Mouse (Mus musculus): ENCODE measurements around the gene Sbno2. TPM values are rescaled to one million over a fixed set of nuclear protein-coding genes. Genes with fewer than 3 reads are reported as not detected.
A peak's percentile ranks its signal among the peaks of the same experiment; 100 is the strongest.
"Not testable (repeated sequence)": the region's sequence is repeated elsewhere in the genome, so short reads cannot be mapped to it uniquely, and the experiment has no call there.

Sbno2 gene
- polyA plus RNA-seq, 1 experiment from 2014 or later, result 5.6 TPM

DNA sequence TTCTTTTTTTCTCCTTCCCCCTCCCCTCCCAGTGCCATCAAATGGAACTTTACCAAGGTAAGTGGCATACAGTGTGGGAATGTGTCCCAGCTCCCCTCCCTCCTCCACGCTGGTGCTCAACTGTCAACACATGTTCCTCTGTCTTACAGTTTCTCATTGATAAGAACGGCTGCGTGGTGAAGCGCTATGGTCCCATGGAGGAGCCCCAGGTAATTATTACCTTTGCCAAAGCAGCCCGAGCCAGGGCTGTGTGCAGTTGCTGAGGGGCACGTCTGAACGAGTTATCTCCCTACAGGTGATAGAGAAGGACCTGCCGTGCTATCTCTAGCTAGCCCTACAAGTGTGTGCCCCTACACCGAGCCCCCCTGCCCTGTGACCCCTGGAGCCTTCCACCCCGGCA is 49.5 kb downstream of the Sbno2 start:
- Histone ChIP-seq H3K36me3 (replicated peaks; ENCODE audit: control insufficient read depth, insufficient read depth, low read depth, low read length) (peaks cover 6% of the 10 kb centered on the region), H3K9ac (replicated peaks; ENCODE audit: low read length) (no peak overlapping the region), H3K4me2 (ENCODE audit: low read depth, low read length) (no peak overlapping the region), H3K4me1 (ENCODE audit: control insufficient read depth, insufficient read depth, low read length) (peaks cover 3% of the 10 kb centered on the region; the same call in 1 of the 2 replicates), H3K4me3 (ENCODE audit: low read depth, low read length) (no peak overlapping the region), H3K27ac (replicated peaks; ENCODE audit: low read depth, low read length) (no peak overlapping the region), H3K9me3 (replicated peaks; ENCODE audit: control insufficient read depth, low read length) (no peaks in the 10 kb centered on the region), H3K27me3 (ENCODE audit: control insufficient read depth, insufficient read depth, low read length) (no peaks in the 10 kb centered on the region)
- 77% methylated on average over 8 of the region's 10 CpGs for WGBS
- ATAC-seq (replicated peaks; ENCODE audit: insufficient number of reproducible peaks, low FRiP score, low TSS enrichment, low read depth) (no peak), DNase-seq (ENCODE audit: low spot score) (no peak)

DNA sequence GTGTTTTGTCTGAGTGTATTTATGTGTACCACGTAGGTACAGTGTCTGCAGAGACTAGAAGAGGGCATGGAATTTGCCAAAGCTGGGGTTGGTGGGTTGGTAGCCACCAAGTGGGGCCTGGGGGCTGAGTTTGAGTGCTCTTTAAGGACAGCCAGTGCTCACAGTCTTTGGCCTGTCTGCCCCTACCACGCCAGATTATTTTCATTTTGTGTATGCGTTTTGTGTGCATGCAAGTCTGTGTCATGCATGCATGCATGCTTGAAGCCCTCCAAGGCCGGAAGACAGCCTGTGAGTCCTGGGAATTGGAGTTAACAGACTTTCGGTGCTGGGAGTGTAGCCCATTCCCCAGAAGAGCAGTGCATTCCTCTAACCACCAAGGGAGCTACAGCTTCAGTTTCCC is 50.0 kb downstream of the Sbno2 start:
- Histone ChIP-seq H3K27me3 (ENCODE audit: control insufficient read depth, insufficient read depth, low read length) (no peaks in the 10 kb centered on the region), H3K4me3 (ENCODE audit: low read depth, low read length) (no peak overlapping the region; the same call in 1 of the 2 replicates), H3K4me1 (ENCODE audit: control insufficient read depth, insufficient read depth, low read length) (peaks cover 3% of the 10 kb centered on the region; the same call in 1 of the 2 replicates), H3K36me3 (replicated peaks; ENCODE audit: control insufficient read depth, insufficient read depth, low read depth, low read length) (peaks cover 6% of the 10 kb centered on the region), H3K4me2 (ENCODE audit: low read depth, low read length) (peak overlapping the region; percentile 61; the same call in 1 of the 2 replicates), H3K27ac (replicated peaks; ENCODE audit: low read depth, low read length) (no peak overlapping the region), H3K9ac (replicated peaks; ENCODE audit: low read length) (no peak overlapping the region; the same call in 1 of the 2 replicates), H3K9me3 (replicated peaks; ENCODE audit: control insufficient read depth, low read length) (no peaks in the 10 kb centered on the region)
- ATAC-seq (replicated peaks; ENCODE audit: insufficient number of reproducible peaks, low FRiP score, low TSS enrichment, low read depth), result no peak
- DNase-seq (ENCODE audit: low spot score), result no peak
- WGBS, result 80% methylated on average over 5 of the region's 5 CpGs

DNA sequence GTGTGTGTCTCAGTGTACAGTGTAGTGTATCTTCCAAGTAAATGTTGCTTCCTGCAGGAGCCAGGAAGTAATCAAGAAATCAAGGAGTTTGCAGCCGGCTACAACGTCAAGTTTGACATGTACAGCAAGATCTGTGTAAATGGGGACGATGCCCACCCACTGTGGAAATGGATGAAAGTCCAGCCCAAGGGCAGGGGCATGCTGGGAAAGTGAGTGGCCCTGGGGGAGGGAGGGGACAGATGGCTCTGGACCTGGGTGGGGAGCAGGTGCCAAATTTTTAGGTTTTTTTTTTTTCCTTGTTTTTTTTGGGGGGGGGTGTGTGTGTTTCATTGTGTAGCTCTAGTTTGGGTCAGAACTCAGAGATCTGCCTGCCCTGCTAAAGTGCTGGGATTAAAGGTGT is 50.5 kb downstream of the Sbno2 start:
- Histone ChIP-seq H3K4me3 (ENCODE audit: low read depth, low read length) (peak overlapping the region; percentile 65; the same call in 1 of the 2 replicates), H3K9ac (replicated peaks; ENCODE audit: low read length) (peak overlapping the region; percentile 23; the same call in 1 of the 2 replicates), H3K4me2 (ENCODE audit: low read depth, low read length) (peak overlapping the region; percentile 61)
- not testable (repeated sequence) for H3K27ac ChIP-seq (replicated peaks; ENCODE audit: low read depth, low read length); DNase-seq (ENCODE audit: low spot score); H3K36me3 ChIP-seq (replicated peaks; ENCODE audit: control insufficient read depth, insufficient read depth, low read depth, low read length); ATAC-seq (replicated peaks; ENCODE audit: insufficient number of reproducible peaks, low FRiP score, low TSS enrichment, low read depth); H3K4me1 ChIP-seq (ENCODE audit: control insufficient read depth, insufficient read depth, low read length); H3K9me3 ChIP-seq (replicated peaks; ENCODE audit: control insufficient read depth, low read length); H3K27me3 ChIP-seq (ENCODE audit: control insufficient read depth, insufficient read depth, low read length)
- WGBS, result 48% methylated on average over 3 of the region's 3 CpGs

DNA sequence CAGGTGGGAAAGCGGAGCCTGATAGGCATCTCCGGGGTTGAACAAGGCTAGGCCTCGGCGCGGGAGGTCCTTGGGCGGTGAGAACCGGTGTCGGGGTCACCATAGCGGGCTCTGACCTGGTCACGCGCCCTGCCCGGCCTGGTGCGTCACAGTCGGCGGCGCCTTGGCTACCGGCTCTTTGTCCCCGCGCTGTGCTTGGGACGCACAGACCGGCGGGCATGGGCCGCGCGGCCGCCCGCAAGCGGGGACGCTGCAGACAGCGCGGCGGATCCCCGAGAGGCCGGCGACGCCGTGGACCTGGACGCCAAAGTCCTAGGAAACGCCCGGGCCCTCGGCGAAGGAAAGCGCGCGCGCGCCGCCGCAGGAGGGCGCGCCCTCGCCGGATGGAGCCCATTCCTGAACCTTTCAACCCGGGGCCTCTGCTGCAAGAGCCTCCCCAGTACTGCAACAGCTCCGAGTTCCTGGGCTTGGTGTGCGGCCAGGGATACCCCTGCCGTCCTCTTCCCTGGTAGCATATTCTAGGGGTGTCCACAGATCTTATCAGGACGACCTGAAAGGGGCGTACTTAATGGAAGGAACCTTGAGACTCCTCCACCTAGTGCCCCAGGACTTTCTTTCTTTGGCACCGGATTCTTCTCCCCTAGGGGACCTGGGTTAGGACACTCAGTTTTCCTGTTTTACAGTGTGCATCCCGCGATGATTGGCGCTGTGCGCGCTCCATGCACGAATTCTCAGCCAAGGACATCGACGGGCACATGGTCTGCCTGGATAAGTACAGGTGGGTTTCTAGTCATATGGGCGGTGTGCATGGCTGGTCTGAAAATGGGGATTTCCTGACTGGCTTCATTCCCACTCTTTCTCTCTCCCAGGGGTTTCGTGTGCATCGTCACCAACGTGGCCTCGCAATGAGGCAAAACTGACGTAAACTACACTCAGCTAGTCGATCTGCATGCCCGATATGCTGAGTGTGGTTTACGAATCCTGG is 51.2 kb downstream of the Sbno2 start:
- peaks cover 6% of the 10 kb centered on the region for H3K36me3 ChIP-seq (replicated peaks; ENCODE audit: control insufficient read depth, insufficient read depth, low read depth, low read length)
- H3K9me3 ChIP-seq (replicated peaks; ENCODE audit: control insufficient read depth, low read length), result no peaks in the 10 kb centered on the region
- peak overlapping the region; percentile 86 for H3K27ac ChIP-seq (replicated peaks; ENCODE audit: low read depth, low read length)
- peak; percentile 35 for ATAC-seq (replicated peaks; ENCODE audit: insufficient number of reproducible peaks, low FRiP score, low TSS enrichment, low read depth)
- peak; percentile 76 for DNase-seq (ENCODE audit: low spot score)
- peak overlapping the region; percentile 65 for H3K4me3 ChIP-seq (ENCODE audit: low read depth, low read length)
- H3K27me3 ChIP-seq (ENCODE audit: control insufficient read depth, insufficient read depth, low read length), result no peaks in the 10 kb centered on the region
- H3K4me2 ChIP-seq (ENCODE audit: low read depth, low read length), result peak overlapping the region; percentile 61
- 2% methylated on average over 74 of the region's 77 CpGs for WGBS
- peak overlapping the region; percentile 73 for H3K9ac ChIP-seq (replicated peaks; ENCODE audit: low read length)
- peaks cover 3% of the 10 kb centered on the region; the same call in 1 of the 2 replicates for H3K4me1 ChIP-seq (ENCODE audit: control insufficient read depth, insufficient read depth, low read length)

DNA sequence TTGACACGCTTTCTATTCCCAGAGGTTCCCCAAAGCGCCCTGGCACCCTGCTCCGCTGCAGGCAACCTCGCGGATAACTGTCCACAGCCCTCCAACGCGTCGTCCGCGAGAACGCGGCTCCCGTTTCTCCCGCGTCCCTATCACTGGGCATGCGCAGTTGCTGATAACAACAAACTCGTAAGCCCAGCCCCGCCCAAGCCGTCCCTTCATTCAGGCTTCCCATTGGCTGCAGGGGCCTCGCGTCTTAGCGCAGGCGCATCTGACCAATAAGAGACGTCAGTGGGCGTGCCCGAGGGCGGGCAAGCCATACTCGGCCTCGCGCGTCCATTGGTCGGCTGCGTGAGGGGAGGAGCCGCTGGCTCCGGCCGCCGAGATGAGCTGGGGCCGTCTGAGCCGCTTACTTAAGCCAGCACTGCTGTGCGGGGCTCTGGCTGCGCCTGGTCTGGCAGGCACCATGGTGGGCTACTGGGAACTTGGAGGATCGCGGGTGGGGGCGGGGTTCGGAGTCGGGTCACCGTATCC is 52.1 kb downstream of the Sbno2 start:
- Histone ChIP-seq H3K27ac (replicated peaks; ENCODE audit: low read depth, low read length) (peak overlapping the region; percentile 86), H3K9ac (replicated peaks; ENCODE audit: low read length) (peak overlapping the region; percentile 73), H3K4me1 (ENCODE audit: control insufficient read depth, insufficient read depth, low read length) (peaks cover 3% of the 10 kb centered on the region; the same call in 1 of the 2 replicates), H3K27me3 (ENCODE audit: control insufficient read depth, insufficient read depth, low read length) (no peaks in the 10 kb centered on the region), H3K36me3 (replicated peaks; ENCODE audit: control insufficient read depth, insufficient read depth, low read depth, low read length) (peaks cover 6% of the 10 kb centered on the region), H3K9me3 (replicated peaks; ENCODE audit: control insufficient read depth, low read length) (no peaks in the 10 kb centered on the region), H3K4me3 (ENCODE audit: low read depth, low read length) (peak overlapping the region; percentile 65), H3K4me2 (ENCODE audit: low read depth, low read length) (peak overlapping the region; percentile 61)
- peak; percentile 100 for DNase-seq (ENCODE audit: low spot score)
- WGBS, result under 1% methylated on average over 47 of the region's 47 CpGs
- peak; percentile 95 for ATAC-seq (replicated peaks; ENCODE audit: insufficient number of reproducible peaks, low FRiP score, low TSS enrichment, low read depth)

DNA sequence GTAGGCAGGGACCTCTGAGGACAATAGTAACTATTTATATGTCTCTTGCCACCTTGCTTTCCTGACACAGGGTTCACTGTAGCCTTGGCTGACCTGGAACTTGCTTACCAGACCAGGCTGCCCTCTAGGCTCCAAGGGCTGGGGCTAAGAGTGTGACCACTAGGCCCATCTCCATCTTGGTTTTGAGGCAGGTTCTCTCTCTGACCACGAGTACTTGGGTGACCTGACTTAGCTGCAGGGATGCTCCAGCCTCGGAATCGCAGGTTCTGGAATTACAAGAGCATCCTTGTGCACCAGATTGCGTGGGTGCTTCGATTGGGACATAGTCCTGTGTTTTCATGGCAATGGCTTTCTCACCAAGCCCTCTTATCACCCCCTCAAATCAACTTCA is 53.0 kb downstream of the Sbno2 start:
- ATAC-seq (replicated peaks; ENCODE audit: insufficient number of reproducible peaks, low FRiP score, low TSS enrichment, low read depth) (no peak), DNase-seq (ENCODE audit: low spot score) (no peak)
- 87% methylated on average over 5 of the region's 5 CpGs for WGBS
- H3K4me3 ChIP-seq (ENCODE audit: low read depth, low read length), result no peak overlapping the region
- peaks cover 3% of the 10 kb centered on the region; the same call in 1 of the 2 replicates for H3K4me1 ChIP-seq (ENCODE audit: control insufficient read depth, insufficient read depth, low read length)
- no peak overlapping the region; the same call in 1 of the 2 replicates for H3K9ac ChIP-seq (replicated peaks; ENCODE audit: low read length)
- H3K27me3 ChIP-seq (ENCODE audit: control insufficient read depth, insufficient read depth, low read length), result no peaks in the 10 kb centered on the region
- H3K27ac ChIP-seq (replicated peaks; ENCODE audit: low read depth, low read length), result no peak overlapping the region
- H3K4me2 ChIP-seq (ENCODE audit: low read depth, low read length), result no peak overlapping the region
- no peaks in the 10 kb centered on the region for H3K9me3 ChIP-seq (replicated peaks; ENCODE audit: control insufficient read depth, low read length)
- H3K36me3 ChIP-seq (replicated peaks; ENCODE audit: control insufficient read depth, insufficient read depth, low read depth, low read length), result peaks cover 6% of the 10 kb centered on the region

DNA sequence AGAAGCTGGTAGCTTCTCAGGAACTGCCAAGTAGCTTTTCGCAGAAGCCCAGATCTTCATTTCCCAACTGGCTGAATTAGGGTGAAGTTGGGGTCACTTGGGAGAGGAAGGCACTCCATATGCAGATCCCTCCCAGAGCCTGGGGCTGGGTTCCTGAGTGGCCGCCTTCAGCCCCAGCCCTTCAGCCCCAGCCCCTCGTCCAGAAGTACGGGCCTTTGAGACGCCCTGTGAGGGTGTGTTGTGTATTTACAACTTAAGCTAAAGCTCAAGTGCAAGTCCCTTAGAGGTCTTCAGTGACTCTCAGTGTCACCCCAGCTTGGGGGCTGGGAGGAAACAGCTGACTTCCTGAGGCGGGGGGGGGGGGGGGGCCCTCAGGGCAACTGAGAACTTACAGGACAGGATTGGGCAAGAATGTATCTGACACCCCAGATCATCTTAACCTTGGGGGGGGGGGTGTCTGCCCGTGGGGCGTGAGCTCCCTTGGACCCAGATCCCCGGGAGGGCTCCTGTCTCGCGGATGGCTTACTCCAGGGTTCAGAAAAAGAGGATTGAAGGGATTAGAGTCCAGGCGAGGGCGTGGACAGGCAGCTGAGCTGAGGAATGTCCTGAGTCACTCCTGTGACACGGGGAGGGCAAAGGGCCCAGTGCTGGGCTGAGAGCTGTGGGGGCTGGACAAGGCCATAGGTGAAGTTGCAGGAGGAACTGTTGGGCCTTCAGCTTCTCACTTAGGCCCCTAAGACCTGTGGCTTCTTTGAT is 53.6 kb downstream of the Sbno2 start:
- H3K27me3 ChIP-seq (ENCODE audit: control insufficient read depth, insufficient read depth, low read length), result no peaks in the 10 kb centered on the region
- ATAC-seq (replicated peaks; ENCODE audit: insufficient number of reproducible peaks, low FRiP score, low TSS enrichment, low read depth) (no peak), DNase-seq (ENCODE audit: low spot score) (no peak)
- H3K4me1 ChIP-seq (ENCODE audit: control insufficient read depth, insufficient read depth, low read length), result peaks cover 3% of the 10 kb centered on the region; the same call in 1 of the 2 replicates
- H3K4me2 ChIP-seq (ENCODE audit: low read depth, low read length), result no peak overlapping the region
- peaks cover 2% of the 10 kb centered on the region for H3K36me3 ChIP-seq (replicated peaks; ENCODE audit: control insufficient read depth, insufficient read depth, low read depth, low read length)
- H3K9me3 ChIP-seq (replicated peaks; ENCODE audit: control insufficient read depth, low read length), result no peaks in the 10 kb centered on the region
- WGBS, result 27% methylated on average over 14 of the region's 14 CpGs
- no peak overlapping the region for H3K27ac ChIP-seq (replicated peaks; ENCODE audit: low read depth, low read length)
- H3K9ac ChIP-seq (replicated peaks; ENCODE audit: low read length), result no peak overlapping the region; the same call in 1 of the 2 replicates
- no peak overlapping the region for H3K4me3 ChIP-seq (ENCODE audit: low read depth, low read length)

Data from embryonic facial prominence, embryonic 11.5 days (tissue).